Mouse (Mus musculus) stomach, embryonic 14.5 days (tissue): ENCODE results near the gene Tk1. TPM values are rescaled to one million over a fixed set of nuclear protein-coding genes. Genes with fewer than 3 reads are reported as not detected.
"Not testable (repeated sequence)": the region's sequence is repeated elsewhere in the genome, so short reads cannot be mapped to it uniquely, and the experiment has no call there.

Experiments used
- ATAC-seq: fragments of 200-750 bp; cut with Nextera tagmentation; 2 replicates; pipeline ENCODE4 v1.8.0; 2017; ENCODE audit warnings: low read depth, moderate TSS enrichment; ENCODE audit not compliant: insufficient number of reproducible peaks, insufficient read depth, low FRiP score
- H3K27ac ChIP-seq: fragments of 300-500 bp; sonication (generic); 2 replicates; pipeline ENCODE4 v1.5.1; 2014; ENCODE audit warnings: mild to moderate bottlenecking, low read length, moderate library complexity, mixed read lengths
- H3K27me3 ChIP-seq: fragments of 300-500 bp; sonication (generic); 2 replicates; pipeline ENCODE4 v1.6.1; 2014; ENCODE audit warnings: low read length, control low read depth, mixed read lengths; ENCODE audit not compliant: control insufficient read depth, insufficient read depth
- H3K36me3 ChIP-seq: fragments of 300-500 bp; sonication (generic); 2 replicates; pipeline ENCODE4 v1.6.1; 2014; ENCODE audit warnings: mild to moderate bottlenecking, control low read depth, low read length, moderate library complexity, mixed read lengths; ENCODE audit not compliant: control insufficient read depth, insufficient read depth
- H3K4me1 ChIP-seq: fragments of 300-500 bp; sonication (generic); 2 replicates; pipeline ENCODE4 v1.6.1; 2014; ENCODE audit warnings: low read length, control low read depth, mixed read lengths; ENCODE audit not compliant: control insufficient read depth, insufficient read depth
- H3K4me2 ChIP-seq: fragments of 300-500 bp; sonication (generic); replicated peaks from 2 replicates; pipeline ENCODE4 v1.6.1; 2014; ENCODE audit warnings: low read depth, low read length, control low read depth
- H3K4me3 ChIP-seq: fragments of 300-500 bp; sonication (generic); 2 replicates; pipeline ENCODE4 v1.5.1; 2014; ENCODE audit warnings: low read depth, low read length, control low read depth
- H3K9ac ChIP-seq: fragments of 300-500 bp; sonication (generic); replicated peaks from 2 replicates; pipeline ENCODE4 v1.6.1; 2014; ENCODE audit warnings: low read depth, mild to moderate bottlenecking, control low read depth, low read length, moderate library complexity, mixed read lengths
- H3K9me3 ChIP-seq: fragments of 300-500 bp; sonication (generic); 2 replicates; pipeline ENCODE4 v1.6.1; 2016; ENCODE audit warnings: low read depth, low read length, control low read depth; ENCODE audit not compliant: control insufficient read depth
- WGBS: fragments of 180-500 bp; shearing (Covaris S2); extraction: QIAGEN DNeasy Blood & Tissue Kit; methylation state at CpG from one replicate; pipeline ENCODE4 v1.1.7; 2014; 5-methylcytosine and 5-hydroxymethylcytosine counted together
- polyA plus RNA-seq: library from polyadenylated mRNA; unstranded; fragments of >200 nt; fragmentation: Nextera tagmentation; extraction: Ambion mirVana; gene quantifications from 2 replicates; pipeline ENCODE4 v1.2.1, GENCODE M21; 2014

Gene Tk1
- polyA plus RNA-seq, 1 experiment from 2014 or later: 149 TPM

- Histone ChIP-seq H3K9me3 (no peaks in the 10 kb centered on the region), H3K4me2 (no peak overlapping the region), H3K9ac (no peak overlapping the region), H3K36me3 (no peaks in the 10 kb centered on the region), H3K4me1 (peaks cover 6% of the 10 kb centered on the region), H3K27ac (no peak overlapping the region), H3K27me3 (no peaks in the 10 kb centered on the region), H3K4me3 (no peak overlapping the region)
- 84% methylated on average over 2 of the region's 2 CpGs for WGBS
- ATAC-seq: no peak
Measured at GRCm38 (mm10) chr11:117843434-117843833, 17.5 kb upstream of the Tk1 start.

- Histone ChIP-seq H3K27ac (no peak overlapping the region), H3K4me1 (no peaks in the 10 kb centered on the region), H3K27me3 (no peaks in the 10 kb centered on the region), H3K9ac (no peak overlapping the region), H3K4me3 (no peak overlapping the region), H3K9me3 (no peaks in the 10 kb centered on the region), H3K4me2 (no peak overlapping the region), H3K36me3 (no peaks in the 10 kb centered on the region)
- 24% methylated on average over 1 of the region's 1 CpGs for WGBS
- ATAC-seq: no peak
Measured at GRCm38 (mm10) chr11:117840910-117841309, 15.0 kb upstream of the Tk1 start.

- no peak overlapping the region for H3K9ac ChIP-seq
- no peak overlapping the region for H3K4me2 ChIP-seq
- whole genome bisulfite sequencing: 86% methylated on average over 1 of the region's 1 CpGs
- peak overlapping the region; percentile 29; the same call in 1 of the 2 replicates for H3K27ac ChIP-seq
- no peak for ATAC-seq
- no peaks in the 10 kb centered on the region for H3K27me3 ChIP-seq
- no peaks in the 10 kb centered on the region for H3K9me3 ChIP-seq
- no peak overlapping the region for H3K4me3 ChIP-seq
- no peaks in the 10 kb centered on the region for H3K4me1 ChIP-seq
- H3K36me3 ChIP-seq: no peaks in the 10 kb centered on the region
Measured at GRCm38 (mm10) chr11:117839021-117839420, 13.1 kb upstream of the Tk1 start.

GRCm38 (mm10) chr11:117838572-117838971 lies 12.7 kb upstream of the Tk1 start:
- Histone ChIP-seq H3K4me3 (no peak overlapping the region), H3K27me3 (no peaks in the 10 kb centered on the region), H3K4me2 (no peak overlapping the region), H3K27ac (peak overlapping the region; percentile 29; the same call in 1 of the 2 replicates), H3K4me1 (no peaks in the 10 kb centered on the region), H3K36me3 (no peaks in the 10 kb centered on the region), H3K9ac (no peak overlapping the region), H3K9me3 (no peaks in the 10 kb centered on the region)
- WGBS: 65% methylated on average over 2 of the region's 2 CpGs
- ATAC-seq: peak; percentile 81

- ATAC-seq: no peak
- Histone ChIP-seq H3K27ac (no peak overlapping the region), H3K27me3 (no peaks in the 10 kb centered on the region), H3K4me1 (no peaks in the 10 kb centered on the region), H3K9me3 (no peaks in the 10 kb centered on the region), H3K36me3 (no peaks in the 10 kb centered on the region), H3K4me2 (peak overlapping the region; percentile 29; the same call in 1 of the 2 replicates), H3K4me3 (no peak overlapping the region), H3K9ac (no peak overlapping the region)
- 29% methylated on average over 13 of the region's 13 CpGs for WGBS
Measured at GRCm38 (mm10) chr11:117836306-117836705, 10.4 kb upstream of the Tk1 start.

- Histone ChIP-seq H3K27me3 (no peaks in the 10 kb centered on the region), H3K4me1 (peaks cover 5% of the 10 kb centered on the region; the same call in 1 of the 2 replicates), H3K4me3 (no peak overlapping the region), H3K4me2 (no peak overlapping the region), H3K27ac (no peak overlapping the region), H3K9ac (no peak overlapping the region), H3K36me3 (no peaks in the 10 kb centered on the region), H3K9me3 (no peaks in the 10 kb centered on the region)
- WGBS: 84% methylated on average over 8 of the region's 8 CpGs
- no peak for ATAC-seq
Measured at GRCm38 (mm10) chr11:117834086-117834485, 8.2 kb upstream of the Tk1 start.

GRCm38 (mm10) chr11:117833509-117833908 lies 7.6 kb upstream of the Tk1 start:
- H3K9ac ChIP-seq, H3K9me3 ChIP-seq, H3K4me3 ChIP-seq, H3K27me3 ChIP-seq, H3K27ac ChIP-seq, ATAC-seq, H3K36me3 ChIP-seq, H3K4me2 ChIP-seq: not testable (repeated sequence)
- H3K4me1 ChIP-seq: peaks cover 11% of the 10 kb centered on the region
- WGBS: 93% methylated on average over 4 of the region's 6 CpGs

- Histone ChIP-seq H3K9ac (no peak overlapping the region), H3K27me3 (no peaks in the 10 kb centered on the region), H3K4me2 (peak overlapping the region; percentile 35), H3K4me1 (peaks cover 21% of the 10 kb centered on the region), H3K9me3 (no peaks in the 10 kb centered on the region), H3K4me3 (peak overlapping the region; percentile 14), H3K36me3 (no peaks in the 10 kb centered on the region), H3K27ac (no peak overlapping the region)
- WGBS: 20% methylated on average over 28 of the region's 28 CpGs
- peak; percentile 35; the same call in 1 of the 2 replicates for ATAC-seq
Measured at GRCm38 (mm10) chr11:117832086-117832969, 6.4 kb upstream of the Tk1 start.
